Mouse (Mus musculus) olfactory bulb, adult 2 months (tissue): ENCODE data around the gene Btnl2.

Experiments used
- CTCF ChIP-seq: fragments of 200-500 bp; IDR thresholded peaks from 2 replicates; pipeline ENCODE4 v1.5.1; 2012; ENCODE audit warnings: low read depth, mild to moderate bottlenecking, low read length, moderate library complexity; ENCODE audit not compliant: insufficient read depth
- POLR2A ChIP-seq: fragments of 200-500 bp; IDR thresholded peaks from 2 replicates; pipeline ENCODE4 v1.6.1; 2012; ENCODE audit warnings: mild to moderate bottlenecking, low read depth, low read length, moderate library complexity; ENCODE audit not compliant: insufficient read depth

DNA sequence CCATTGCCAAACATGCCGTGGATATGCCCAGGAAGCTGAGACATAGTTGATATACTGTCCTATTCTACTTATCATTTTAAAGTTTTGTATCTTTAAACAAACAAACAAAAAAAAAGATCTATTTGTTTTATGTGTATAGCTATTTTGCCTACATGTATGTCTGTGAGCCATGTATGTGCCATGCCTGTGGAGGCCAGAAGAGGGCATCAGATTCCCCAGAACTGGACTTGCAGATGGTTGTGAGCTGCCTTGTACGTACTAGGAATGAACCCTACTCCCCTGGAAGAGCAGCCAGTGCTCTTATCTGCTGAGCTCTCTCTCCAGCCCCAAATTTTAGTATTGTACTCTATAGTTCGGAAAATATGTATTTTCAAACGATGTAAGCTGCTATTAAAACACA, 33.9 kb downstream of the Btnl2 start:
- TF ChIP-seq POLR2A (no peak), CTCF (no peak)
